Mouse (Mus musculus): ENCODE measurements around the gene Cyp27b1. TPM values are rescaled to one million over a fixed set of nuclear protein-coding genes. Genes with fewer than 3 reads are reported as not detected.

Cyp27b1 gene
- polyA plus RNA-seq, 1 experiment from 2014 or later, result not detected

DNA sequence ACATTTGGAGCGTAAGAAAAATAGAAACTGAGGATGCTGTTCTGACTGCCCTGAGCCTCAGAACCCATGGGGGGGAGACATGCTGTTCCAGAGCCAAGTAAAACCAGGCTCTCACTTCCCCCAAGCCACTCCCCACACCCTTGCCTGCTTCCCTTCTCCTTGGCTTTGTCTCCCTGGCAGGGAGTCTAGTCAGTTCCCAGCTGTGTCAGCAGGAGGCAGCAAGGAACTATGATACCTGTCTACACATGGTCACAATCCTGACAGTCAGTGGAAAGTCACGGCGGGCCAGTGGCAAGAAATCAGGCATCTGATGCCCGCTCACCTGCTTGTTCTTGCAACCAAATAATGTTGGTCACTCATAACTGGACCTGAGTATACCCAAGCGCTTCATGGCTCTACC lies 31.6 kb upstream of the Cyp27b1 start:
- 66% methylated on average over 5 of the region's 5 CpGs for WGBS

DNA sequence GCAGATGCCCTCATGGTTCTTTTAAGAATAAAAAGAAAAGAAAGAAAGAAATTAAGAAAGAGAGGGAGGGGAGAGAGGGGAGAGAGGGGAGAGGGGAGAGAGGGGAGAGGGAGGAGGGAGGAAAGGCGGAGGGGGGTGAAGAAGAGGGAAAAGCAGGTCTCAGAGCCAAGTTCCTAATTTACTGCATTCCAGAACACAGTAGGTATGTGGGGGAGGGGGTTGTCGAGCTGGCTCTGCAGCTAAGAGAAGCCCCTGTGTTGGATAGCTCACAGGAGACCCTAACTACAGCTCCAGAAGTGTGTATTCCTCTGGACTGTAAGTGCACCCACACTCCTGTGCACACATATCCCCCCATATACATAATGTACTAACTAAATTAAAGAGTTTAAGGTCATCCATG lies 31.0 kb upstream of the Cyp27b1 start:
- ATAC-seq, result no peak
- H3K9me3 ChIP-seq (ENCODE audit: control insufficient read depth), result no peaks in the 10 kb centered on the region
- H3K4me1 ChIP-seq (replicated peaks; ENCODE audit: control insufficient read depth, insufficient read depth, low read length), result no peaks in the 10 kb centered on the region
- H3K4me2 ChIP-seq (replicated peaks; ENCODE audit: low read depth), result no peak overlapping the region
- H3K9ac ChIP-seq (ENCODE audit: low read depth, low read length), result no peak overlapping the region
- H3K27ac ChIP-seq (ENCODE audit: low read depth, low read length), result no peak overlapping the region
- no peak overlapping the region for H3K4me3 ChIP-seq (ENCODE audit: low read depth, low read length)
- no peak for TF ChIP-seq CTCF (IDR thresholded peaks at IDR 0.05; ENCODE audit: low read depth)
- no peaks in the 10 kb centered on the region; the same call in 1 of the 2 replicates for H3K36me3 ChIP-seq (ENCODE audit: control insufficient read depth, insufficient read depth)
- WGBS, result 24% methylated on average over 2 of the region's 2 CpGs
- H3K27me3 ChIP-seq (replicated peaks; ENCODE audit: control insufficient read depth, insufficient read depth, low read length), result no peaks in the 10 kb centered on the region

More for the DNA sequence above, 31.6 kb upstream of the Cyp27b1 start:
- Histone ChIP-seq H3K27ac (ENCODE audit: low read depth, low read length) (no peak overlapping the region), H3K4me1 (replicated peaks; ENCODE audit: control insufficient read depth, insufficient read depth, low read length) (no peaks in the 10 kb centered on the region), H3K9ac (ENCODE audit: low read depth, low read length) (no peak overlapping the region), H3K4me2 (replicated peaks; ENCODE audit: low read depth) (no peak overlapping the region), H3K36me3 (ENCODE audit: control insufficient read depth, insufficient read depth) (no peaks in the 10 kb centered on the region), H3K9me3 (ENCODE audit: control insufficient read depth) (no peaks in the 10 kb centered on the region), H3K27me3 (replicated peaks; ENCODE audit: control insufficient read depth, insufficient read depth, low read length) (no peaks in the 10 kb centered on the region), H3K4me3 (ENCODE audit: low read depth, low read length) (no peak overlapping the region)
- peak; percentile 63 for TF ChIP-seq CTCF (IDR thresholded peaks at IDR 0.05; ENCODE audit: low read depth)
- ATAC-seq, result no peak

DNA sequence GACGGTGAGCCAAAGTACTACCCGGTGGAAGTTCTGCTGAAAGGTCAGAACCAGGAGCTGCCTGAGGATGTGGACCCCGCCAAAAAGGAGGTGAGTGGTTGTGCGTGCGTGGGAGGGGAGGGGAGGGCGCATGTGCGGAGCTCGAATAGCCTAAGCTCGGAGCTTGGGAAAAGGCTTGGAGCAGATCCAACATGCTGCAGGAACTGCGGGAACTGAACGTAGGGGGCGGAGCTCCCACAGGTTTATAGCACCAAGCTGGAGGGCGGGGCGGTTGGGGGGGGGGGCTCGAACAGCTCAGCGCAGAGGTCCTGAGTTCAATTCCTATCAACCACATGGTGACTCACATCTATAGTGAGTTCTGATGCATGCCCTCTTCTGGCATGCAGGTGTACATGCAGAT lies 29.6 kb upstream of the Cyp27b1 start:
- no peak for TF ChIP-seq CTCF (IDR thresholded peaks at IDR 0.05; ENCODE audit: low read depth)
- no peak overlapping the region for H3K27ac ChIP-seq (ENCODE audit: low read depth, low read length)
- H3K9ac ChIP-seq (ENCODE audit: low read depth, low read length), result no peak overlapping the region
- no peaks in the 10 kb centered on the region for H3K27me3 ChIP-seq (replicated peaks; ENCODE audit: control insufficient read depth, insufficient read depth, low read length)
- peaks cover 11% of the 10 kb centered on the region for H3K36me3 ChIP-seq (ENCODE audit: control insufficient read depth, insufficient read depth)
- H3K4me1 ChIP-seq (replicated peaks; ENCODE audit: control insufficient read depth, insufficient read depth, low read length), result no peaks in the 10 kb centered on the region
- H3K4me2 ChIP-seq (replicated peaks; ENCODE audit: low read depth), result no peak overlapping the region
- H3K9me3 ChIP-seq (ENCODE audit: control insufficient read depth), result no peaks in the 10 kb centered on the region
- no peak overlapping the region for H3K4me3 ChIP-seq (ENCODE audit: low read depth, low read length)
- ATAC-seq, result no peak
- WGBS, result 69% methylated on average over 16 of the region's 16 CpGs

DNA sequence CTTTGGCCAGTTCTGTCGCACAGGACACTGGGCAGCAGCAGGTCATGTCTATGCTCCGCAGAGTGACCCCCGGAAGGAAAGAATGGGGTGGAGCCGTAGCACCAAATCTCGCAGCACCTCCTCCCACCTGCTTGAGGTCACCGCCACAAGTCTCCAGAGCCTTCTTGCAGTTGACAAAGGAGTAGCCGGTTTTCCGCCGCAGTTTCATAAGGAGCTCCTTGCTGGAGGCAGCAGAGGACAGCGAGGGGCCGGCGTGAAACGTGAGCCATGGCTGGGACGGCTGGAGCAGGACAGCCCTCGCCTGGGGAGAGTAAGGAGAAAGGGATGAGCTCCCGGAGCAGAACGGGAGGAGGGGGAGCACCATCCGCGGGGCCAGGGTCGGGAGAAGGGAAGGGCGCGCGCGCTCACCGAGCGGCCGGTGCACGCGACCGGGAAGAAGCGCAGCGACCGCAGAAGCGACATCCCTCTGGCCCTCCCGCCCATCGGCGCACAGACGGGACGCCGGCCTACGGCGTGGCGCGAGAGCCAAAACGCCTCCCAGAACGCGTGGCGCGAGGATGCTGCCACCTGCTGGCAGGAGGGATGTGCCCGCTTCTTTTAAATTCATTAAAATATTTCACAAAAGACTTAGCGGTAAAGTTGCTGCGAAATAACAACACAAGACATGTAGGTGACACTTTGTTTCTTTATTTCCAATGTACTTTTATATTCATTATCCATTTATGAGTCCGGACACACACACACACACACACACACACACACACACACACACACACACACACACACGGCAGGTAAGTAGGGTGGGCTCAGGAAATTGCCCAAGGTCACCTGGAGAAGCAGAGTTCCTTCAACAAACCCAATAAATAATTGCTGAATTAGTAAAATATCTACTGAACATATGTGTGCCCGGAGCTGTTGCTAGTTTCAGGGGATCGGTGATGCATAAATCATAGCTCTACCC lies 17.4 kb upstream of the Cyp27b1 start, which contains the start of gene Tsfm:
Gene Tsfm, minus strand, starts transcription at position 505 of the 961 bp plus-strand sequence.
- Histone ChIP-seq H3K4me3 (ENCODE audit: low read depth, low read length) (peak within 1 kb of the TSS; percentile 80), H3K36me3 (ENCODE audit: control insufficient read depth, insufficient read depth) (peaks cover 23% of the 10 kb centered on the region), H3K27me3 (replicated peaks; ENCODE audit: control insufficient read depth, insufficient read depth, low read length) (no peaks in the 10 kb centered on the region), H3K9ac (ENCODE audit: low read depth, low read length) (peak within 1 kb of the TSS; percentile 68), H3K9me3 (ENCODE audit: control insufficient read depth) (no peaks in the 10 kb centered on the region), H3K4me2 (replicated peaks; ENCODE audit: low read depth) (peak within 1 kb of the TSS; percentile 79), H3K4me1 (replicated peaks; ENCODE audit: control insufficient read depth, insufficient read depth, low read length) (no peaks in the 10 kb centered on the region), H3K27ac (ENCODE audit: low read depth, low read length) (peak within 1 kb of the TSS; percentile 16; the same call in 1 of the 2 replicates)
- peak; percentile 99 for TF ChIP-seq CTCF (IDR thresholded peaks at IDR 0.05; ENCODE audit: low read depth)
- WGBS, result 4% methylated on average over 56 of the region's 56 CpGs
- ATAC-seq, result peak; percentile 85

DNA sequence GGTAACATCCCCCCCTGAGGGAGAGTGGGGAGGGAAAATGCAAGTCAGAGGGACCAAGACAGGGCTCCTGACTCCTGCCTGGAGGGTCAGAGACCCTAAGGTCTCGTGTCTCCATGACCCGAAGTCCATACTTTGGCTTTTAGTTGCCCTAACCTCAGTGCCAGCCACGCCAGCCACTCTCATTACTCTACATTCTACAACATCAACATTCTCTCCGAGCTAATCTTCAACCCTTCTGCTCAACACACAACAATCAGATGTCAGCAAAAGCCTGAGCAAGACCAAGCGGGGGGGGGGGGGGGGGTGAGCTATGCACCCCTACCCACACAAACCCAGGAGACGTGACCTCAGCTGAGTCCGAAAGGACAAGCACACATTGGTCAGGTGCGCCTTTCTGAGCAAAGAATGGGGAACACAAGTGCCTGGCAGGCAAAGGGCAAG lies 14.7 kb upstream of the Cyp27b1 start:
- H3K4me2 ChIP-seq (replicated peaks; ENCODE audit: low read depth), result no peak overlapping the region
- no peaks in the 10 kb centered on the region for H3K4me1 ChIP-seq (replicated peaks; ENCODE audit: control insufficient read depth, insufficient read depth, low read length)
- 0 out of 2 replicates have a peak, but pooled peaks cover 4% of the 10 kb centered on the region for H3K36me3 ChIP-seq (ENCODE audit: control insufficient read depth, insufficient read depth)
- no peaks in the 10 kb centered on the region for H3K27me3 ChIP-seq (replicated peaks; ENCODE audit: control insufficient read depth, insufficient read depth, low read length)
- no peak for TF ChIP-seq CTCF (IDR thresholded peaks at IDR 0.05; ENCODE audit: low read depth)
- 83% methylated on average over 7 of the region's 8 CpGs for WGBS
- H3K9ac ChIP-seq (ENCODE audit: low read depth, low read length), result no peak overlapping the region
- no peak for ATAC-seq
- no peak overlapping the region for H3K27ac ChIP-seq (ENCODE audit: low read depth, low read length)
- H3K4me3 ChIP-seq (ENCODE audit: low read depth, low read length), result no peak overlapping the region
- no peaks in the 10 kb centered on the region for H3K9me3 ChIP-seq (ENCODE audit: control insufficient read depth)

DNA sequence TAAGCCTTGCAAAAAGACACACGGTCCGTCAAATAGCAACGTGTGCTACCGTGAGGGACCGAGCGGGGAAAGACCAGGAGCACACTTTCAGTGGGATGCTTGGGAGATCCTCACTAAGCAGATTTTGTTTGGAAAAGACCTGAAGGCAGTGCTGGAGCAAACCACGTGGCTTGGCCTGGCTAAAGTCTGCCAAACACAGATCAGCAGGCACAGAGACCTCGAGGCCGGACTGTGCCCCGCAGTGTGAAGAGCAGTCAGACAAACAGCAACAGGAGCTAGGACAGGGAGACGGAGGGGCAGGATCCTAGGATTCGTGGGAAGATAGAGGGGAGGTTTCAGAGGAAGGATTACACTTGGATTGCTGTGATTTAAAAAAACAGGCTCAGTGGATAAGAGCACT lies 11.8 kb upstream of the Cyp27b1 start:
- Histone ChIP-seq H3K27ac (ENCODE audit: low read depth, low read length) (no peak overlapping the region), H3K4me1 (replicated peaks; ENCODE audit: control insufficient read depth, insufficient read depth, low read length) (no peaks in the 10 kb centered on the region; the same call in 1 of the 2 replicates), H3K4me3 (ENCODE audit: low read depth, low read length) (no peak overlapping the region), H3K27me3 (replicated peaks; ENCODE audit: control insufficient read depth, insufficient read depth, low read length) (no peaks in the 10 kb centered on the region), H3K36me3 (ENCODE audit: control insufficient read depth, insufficient read depth) (no peaks in the 10 kb centered on the region), H3K4me2 (replicated peaks; ENCODE audit: low read depth) (no peak overlapping the region), H3K9me3 (ENCODE audit: control insufficient read depth) (no peaks in the 10 kb centered on the region), H3K9ac (ENCODE audit: low read depth, low read length) (no peak overlapping the region)
- 78% methylated on average over 12 of the region's 12 CpGs for WGBS
- no peak for ATAC-seq
- no peak for TF ChIP-seq CTCF (IDR thresholded peaks at IDR 0.05; ENCODE audit: low read depth)

All from intestine, postnatal 0 days (tissue).